Mouse (Mus musculus) embryonic facial prominence, embryonic 14.5 days (tissue): ENCODE data around the gene Sfrp5. TPM values are rescaled to one million over a fixed set of nuclear protein-coding genes. Genes with fewer than 3 reads are reported as not detected.

ENCODE experiments used
- ATAC-seq: fragments of 200-750 bp; cut with Nextera tagmentation; 2 replicates; pipeline ENCODE4 v1.8.0; 2017; ENCODE audit warnings: low read depth, moderate number of reproducible peaks, moderate TSS enrichment
- DNase-seq: peaks from one replicate; pipeline ENCODE4 v3.0.0-alpha.2; 2015; ENCODE audit warnings: low spot score
- H3K27ac ChIP-seq: fragments of 300-500 bp; sonication (generic); replicated peaks from 2 replicates; pipeline ENCODE4 v1.5.1; 2014; ENCODE audit warnings: low read depth, mild to moderate bottlenecking, low read length, moderate library complexity
- H3K27me3 ChIP-seq: fragments of 300-500 bp; sonication (generic); replicated peaks from 2 replicates; pipeline ENCODE4 v1.6.1; 2014; ENCODE audit warnings: low read length; ENCODE audit not compliant: control insufficient read depth, insufficient read depth
- H3K36me3 ChIP-seq: fragments of 300-500 bp; sonication (generic); 2 replicates; pipeline ENCODE4 v1.6.1; 2014; ENCODE audit warnings: low read length, mixed read lengths; ENCODE audit not compliant: control insufficient read depth, insufficient read depth
- H3K4me1 ChIP-seq: fragments of 300-500 bp; sonication (generic); 2 replicates; pipeline ENCODE4 v1.6.1; 2014; ENCODE audit warnings: antibody characterized with exemption, low read length; ENCODE audit not compliant: control insufficient read depth, insufficient read depth
- H3K4me2 ChIP-seq: fragments of 300-500 bp; sonication (generic); 2 replicates; pipeline ENCODE4 v1.6.1; 2014; ENCODE audit warnings: low read depth, mild to moderate bottlenecking, low read length, moderate library complexity, mixed read lengths
- H3K4me3 ChIP-seq: fragments of 300-500 bp; sonication (generic); 2 replicates; pipeline ENCODE4 v1.5.1; 2014; ENCODE audit warnings: low read depth, mild to moderate bottlenecking, low read length
- H3K9ac ChIP-seq: fragments of 300-500 bp; sonication (generic); 2 replicates; pipeline ENCODE4 v1.6.1; 2014; ENCODE audit warnings: low read depth, mild to moderate bottlenecking, low read length, moderate library complexity, mixed read lengths
- H3K9me3 ChIP-seq: fragments of 300-500 bp; sonication (generic); 2 replicates; pipeline ENCODE4 v1.6.1; 2016; ENCODE audit warnings: low read length; ENCODE audit not compliant: control insufficient read depth
- WGBS: fragments of 180-500 bp; shearing (Covaris S2); extraction: QIAGEN DNeasy Blood & Tissue Kit; methylation state at CpG from one replicate; pipeline ENCODE4 v1.1.7; 2014; 5-methylcytosine and 5-hydroxymethylcytosine counted together
- polyA plus RNA-seq: library from polyadenylated mRNA; unstranded; fragments of >200 nt; fragmentation: Nextera tagmentation; extraction: Ambion mirVana; gene quantifications from 2 replicates; pipeline ENCODE4 v1.2.1, GENCODE M21; 2014

The Sfrp5 gene
- polyA plus RNA-seq, 1 experiment from 2014 or later, result 18.0 TPM

DNA sequence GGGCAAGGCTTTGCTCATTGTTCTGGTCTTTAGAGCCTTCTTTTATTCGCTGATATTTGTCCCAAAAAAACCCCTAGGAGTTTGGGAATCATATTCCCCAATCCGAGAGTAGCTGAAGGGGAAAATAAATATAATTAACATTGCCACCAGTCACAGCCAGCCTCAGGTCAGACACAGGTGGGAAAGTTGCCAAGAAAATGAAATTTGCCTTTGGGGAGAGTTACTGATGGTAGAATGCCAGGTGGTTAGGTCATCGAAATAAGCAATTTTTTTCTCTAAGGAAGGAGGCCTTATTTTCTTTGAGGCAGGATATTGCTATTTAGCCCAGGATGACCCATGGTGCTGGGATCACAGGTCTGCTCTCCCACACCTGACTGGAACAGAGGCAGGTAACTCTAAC, 35.3 kb downstream of the Sfrp5 start:
- peaks cover 8% of the 10 kb centered on the region for H3K4me1 ChIP-seq
- DNase-seq (no peak), ATAC-seq (no peak)
- H3K27ac ChIP-seq, result no peak overlapping the region
- no peak overlapping the region for H3K4me3 ChIP-seq
- H3K4me2 ChIP-seq, result no peak overlapping the region
- no peak overlapping the region for H3K9ac ChIP-seq
- WGBS, result 39% methylated on average over 3 of the region's 3 CpGs
- H3K9me3 ChIP-seq, result no peaks in the 10 kb centered on the region
- H3K27me3 ChIP-seq, result 0 out of 2 replicates have a peak, but pooled peaks cover 5% of the 10 kb centered on the region
- no peaks in the 10 kb centered on the region for H3K36me3 ChIP-seq

DNA sequence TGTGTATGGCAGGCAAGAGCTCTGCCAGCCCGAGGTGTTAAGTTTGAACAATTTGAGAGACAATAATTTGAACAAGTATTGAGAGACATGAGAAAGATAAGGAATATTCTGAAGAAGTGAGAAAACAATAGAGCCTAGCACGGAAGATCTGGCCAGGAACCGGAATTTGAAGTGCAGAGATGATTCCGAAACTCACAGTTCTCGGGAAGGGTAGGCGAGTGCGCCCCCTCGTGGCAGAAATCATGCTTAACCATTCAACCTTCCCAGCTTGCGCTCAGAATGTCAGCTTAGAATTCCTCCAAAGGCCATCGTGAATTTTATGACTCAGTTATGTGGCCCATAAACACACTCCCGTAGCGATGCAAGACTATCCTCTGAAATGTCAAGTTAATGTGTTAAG, 35.9 kb downstream of the Sfrp5 start:
- 4% methylated on average over 12 of the region's 12 CpGs for WGBS
- H3K4me1 ChIP-seq, result peaks cover 3% of the 10 kb centered on the region
- no peaks in the 10 kb centered on the region for H3K9me3 ChIP-seq
- ATAC-seq (peak; percentile 15; the same call in 1 of the 2 replicates), DNase-seq (peak; percentile 85)
- no peaks in the 10 kb centered on the region for H3K36me3 ChIP-seq
- H3K27ac ChIP-seq, result no peak overlapping the region
- 0 out of 2 replicates have a peak, but pooled peaks cover 5% of the 10 kb centered on the region for H3K27me3 ChIP-seq
- H3K4me2 ChIP-seq, result peak overlapping the region; percentile 40
- H3K9ac ChIP-seq, result no peak overlapping the region
- peak overlapping the region; percentile 7; the same call in 1 of the 2 replicates for H3K4me3 ChIP-seq

DNA sequence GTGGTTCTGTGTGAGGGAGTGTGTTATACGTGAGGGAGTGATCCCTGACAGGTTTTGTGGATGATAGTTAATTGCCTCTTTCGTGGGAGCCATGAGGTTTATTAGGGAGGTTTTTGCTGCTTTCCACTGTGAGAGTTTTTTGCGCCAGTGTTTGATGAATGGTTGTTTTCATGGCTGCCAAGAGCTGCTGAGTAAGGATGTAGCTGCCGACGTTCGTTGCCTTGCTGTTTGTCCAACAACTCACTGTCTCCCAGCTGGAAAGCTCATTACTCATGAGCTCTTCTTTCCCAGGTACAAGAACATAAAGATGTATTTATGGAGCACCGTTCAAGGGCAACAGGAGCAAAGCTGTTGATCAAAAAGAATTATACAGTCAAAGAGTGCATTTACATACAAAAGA, 37.9 kb downstream of the Sfrp5 start:
- H3K9ac ChIP-seq, result no peak overlapping the region
- H3K36me3 ChIP-seq, result no peaks in the 10 kb centered on the region
- WGBS, result 53% methylated on average over 7 of the region's 7 CpGs
- no peak overlapping the region for H3K27ac ChIP-seq
- H3K27me3 ChIP-seq, result 0 out of 2 replicates have a peak, but pooled peaks cover 5% of the 10 kb centered on the region
- no peaks in the 10 kb centered on the region for H3K4me1 ChIP-seq
- no peak overlapping the region for H3K4me2 ChIP-seq
- no peaks in the 10 kb centered on the region for H3K9me3 ChIP-seq
- no peak for DNase-seq
- H3K4me3 ChIP-seq, result no peak overlapping the region
- ATAC-seq, result no peak

DNA sequence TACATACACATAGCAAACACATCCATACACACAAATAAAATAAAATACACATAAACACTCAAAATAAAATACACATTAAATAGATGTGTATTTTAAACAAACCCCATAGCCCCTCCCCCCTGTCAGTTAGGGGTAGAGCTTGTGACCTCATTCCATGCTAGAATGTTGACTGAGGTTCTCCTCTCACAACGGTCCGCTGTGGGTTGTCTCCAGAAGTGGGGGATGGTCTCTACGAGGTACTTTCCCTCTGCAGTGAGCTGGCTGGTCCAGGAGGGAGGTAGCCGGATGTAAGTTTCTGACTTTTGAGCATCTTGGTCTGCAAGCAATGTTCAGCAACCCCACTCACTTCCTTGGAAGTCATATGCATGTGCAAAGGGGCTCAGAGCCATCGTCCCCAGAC, 38.3 kb downstream of the Sfrp5 start, which contains the start of gene Zfyve27:
Gene Zfyve27, plus strand, starts transcription at position 188 of the 400 bp plus-strand sequence.
- Histone ChIP-seq H3K9me3 (no peaks in the 10 kb centered on the region), H3K36me3 (no peaks in the 10 kb centered on the region), H3K27ac (no peak within 1 kb of the TSS), H3K9ac (no peak within 1 kb of the TSS), H3K4me1 (no peaks in the 10 kb centered on the region), H3K27me3 (0 out of 2 replicates have a peak, but pooled peaks cover 3% of the 10 kb centered on the region), H3K4me2 (no peak within 1 kb of the TSS), H3K4me3 (no peak within 1 kb of the TSS)
- DNase-seq (no peak), ATAC-seq (no peak)
- 75% methylated on average over 5 of the region's 5 CpGs for WGBS

DNA sequence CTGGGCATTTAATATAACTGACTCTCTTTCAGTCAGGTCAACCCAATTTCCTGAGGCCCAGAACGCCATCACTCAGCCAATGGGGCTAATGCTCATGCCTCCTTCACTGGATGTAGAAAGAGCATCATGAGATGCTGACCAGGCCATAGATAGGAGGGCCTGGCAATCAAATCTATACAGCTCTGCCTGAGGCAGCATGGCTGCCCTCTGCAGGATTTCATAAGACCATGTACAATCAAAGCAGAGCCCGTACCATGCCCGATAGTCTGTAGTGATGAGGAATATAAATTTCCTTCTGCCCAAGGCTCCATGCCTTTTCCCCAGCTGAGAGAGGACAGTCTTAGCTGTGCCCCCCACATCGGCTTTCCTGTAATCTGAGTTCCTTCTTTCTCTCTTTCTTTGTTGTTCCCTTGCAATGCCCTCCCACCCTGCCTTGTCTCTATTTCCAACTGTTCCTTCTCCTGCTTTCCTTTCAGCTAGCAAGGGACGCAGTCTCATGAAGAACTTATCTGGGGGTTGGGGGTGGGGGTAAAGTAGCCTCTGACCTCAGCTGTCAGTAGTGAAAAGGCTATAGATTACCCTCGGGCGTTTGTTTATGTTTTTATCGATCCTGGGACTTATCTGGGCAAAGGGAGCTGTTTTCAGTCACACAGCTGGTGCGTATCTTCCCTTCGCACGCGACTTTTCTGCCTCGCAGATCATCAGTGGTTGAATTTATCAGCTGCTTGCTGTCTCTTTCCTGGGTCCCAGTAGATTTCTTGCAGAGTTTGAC, 43.6 kb downstream of the Sfrp5 start:
- Histone ChIP-seq H3K9me3 (no peaks in the 10 kb centered on the region), H3K9ac (0 out of 2 replicates have a peak overlapping the region, but pooled peaks have one; percentile 14), H3K4me2 (no peak overlapping the region), H3K27ac (no peak overlapping the region), H3K4me1 (no peaks in the 10 kb centered on the region), H3K36me3 (no peaks in the 10 kb centered on the region), H3K27me3 (no peaks in the 10 kb centered on the region), H3K4me3 (no peak overlapping the region)
- WGBS, result 42% methylated on average over 13 of the region's 13 CpGs
- ATAC-seq (peak; percentile 50; the same call in 1 of the 2 replicates), DNase-seq (no peak)

DNA sequence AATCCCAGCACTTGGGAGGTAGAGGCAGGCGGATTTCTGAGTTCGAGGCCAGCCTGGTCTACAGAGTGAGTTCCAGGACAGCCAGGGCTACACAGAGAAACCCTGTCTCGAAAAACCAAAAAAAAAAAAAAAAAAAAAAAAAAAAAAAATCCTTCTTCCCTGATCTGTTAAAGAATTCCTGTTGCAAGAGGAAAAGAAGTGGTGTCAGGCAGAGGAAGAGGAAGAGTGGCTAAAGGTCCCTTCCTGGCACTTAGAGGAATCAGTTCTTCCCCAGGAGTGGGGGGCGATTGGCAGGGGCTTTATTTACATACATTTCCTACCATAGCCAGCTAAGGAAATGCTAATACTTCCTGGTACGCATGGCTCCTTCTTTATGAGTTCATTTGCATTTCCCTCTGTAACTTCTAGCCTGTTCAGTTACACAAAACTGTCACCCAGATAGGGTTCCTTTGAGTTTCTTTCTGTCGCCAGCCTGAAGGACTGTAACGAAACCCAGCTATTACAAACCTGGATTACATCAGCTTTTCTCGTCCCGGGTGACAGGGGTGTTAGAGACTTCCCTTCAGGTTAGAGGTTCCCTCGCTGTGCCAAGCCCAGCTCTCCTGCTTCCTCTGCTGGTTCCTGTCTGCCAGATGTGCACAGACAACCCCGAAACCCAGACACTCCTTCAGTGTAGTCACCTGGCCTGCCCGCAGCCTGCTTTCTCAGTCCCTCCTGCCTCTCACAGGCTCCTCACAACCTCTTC, 44.4 kb downstream of the Sfrp5 start:
- ATAC-seq (peak; percentile 41; the same call in 1 of the 2 replicates), DNase-seq (no peak)
- Histone ChIP-seq H3K27me3 (no peaks in the 10 kb centered on the region), H3K9ac (no peak overlapping the region), H3K36me3 (no peaks in the 10 kb centered on the region), H3K4me3 (no peak overlapping the region), H3K9me3 (no peaks in the 10 kb centered on the region), H3K4me2 (no peak overlapping the region), H3K4me1 (no peaks in the 10 kb centered on the region), H3K27ac (no peak overlapping the region)
- 47% methylated on average over 11 of the region's 12 CpGs for WGBS

DNA sequence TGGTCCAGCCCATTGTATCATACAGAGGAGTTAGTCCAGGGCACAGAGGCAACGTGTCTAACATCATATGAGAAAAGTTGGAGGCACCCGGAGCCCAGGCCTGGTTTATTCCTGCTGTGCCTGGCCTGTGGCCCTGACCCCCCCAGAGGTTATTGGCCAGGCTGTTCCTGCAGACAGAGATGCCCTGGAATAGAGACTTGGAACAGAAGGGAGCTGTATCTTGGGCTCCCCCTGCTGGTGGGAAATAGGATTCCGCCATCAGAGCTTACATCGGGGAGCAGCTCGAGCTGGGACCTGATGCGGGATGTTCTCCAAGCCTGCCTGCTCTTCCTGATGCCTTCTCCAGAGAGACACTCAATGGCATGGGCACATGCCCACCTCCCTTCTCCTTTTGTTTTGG, 50.1 kb downstream of the Sfrp5 start:
- Histone ChIP-seq H3K9me3 (no peaks in the 10 kb centered on the region), H3K4me3 (no peak overlapping the region), H3K4me1 (peaks cover 20% of the 10 kb centered on the region), H3K4me2 (no peak overlapping the region), H3K36me3 (peaks cover 7% of the 10 kb centered on the region; the same call in 1 of the 2 replicates), H3K9ac (no peak overlapping the region), H3K27ac (no peak overlapping the region), H3K27me3 (no peaks in the 10 kb centered on the region)
- 5% methylated on average over 6 of the region's 6 CpGs for WGBS
- ATAC-seq (no peak), DNase-seq (peak; percentile 81)

DNA sequence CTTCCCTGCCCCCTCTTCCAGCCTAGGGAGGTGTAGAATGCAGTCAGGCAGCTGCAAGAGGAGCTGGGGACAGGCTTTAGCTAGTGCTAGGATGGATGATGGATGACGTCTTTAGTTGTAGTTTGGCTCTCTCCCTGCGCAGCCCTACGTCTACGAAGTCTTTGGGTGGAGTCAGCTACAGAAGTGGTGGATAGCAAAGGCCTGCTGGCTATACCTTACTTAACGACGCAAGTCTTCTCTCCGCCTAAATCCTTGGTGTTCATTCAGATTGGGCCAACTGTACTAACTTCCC, 53.5 kb downstream of the Sfrp5 start:
- no peaks in the 10 kb centered on the region for H3K9me3 ChIP-seq
- DNase-seq, result peak; percentile 84
- peak overlapping the region; percentile 94 for H3K27ac ChIP-seq
- no peaks in the 10 kb centered on the region for H3K27me3 ChIP-seq
- ATAC-seq, result peak; percentile 66
- H3K4me3 ChIP-seq, result peak overlapping the region; percentile 77
- peak overlapping the region; percentile 89 for H3K9ac ChIP-seq
- 12% methylated on average over 7 of the region's 7 CpGs for WGBS
- peaks cover 20% of the 10 kb centered on the region for H3K4me1 ChIP-seq
- peak overlapping the region; percentile 72 for H3K4me2 ChIP-seq
- H3K36me3 ChIP-seq, result peaks cover 7% of the 10 kb centered on the region; the same call in 1 of the 2 replicates
